Mouse (Mus musculus) left cerebral cortex, postnatal 36 days (tissue): ENCODE data around the gene Setd2. TPM values are rescaled to one million over a fixed set of nuclear protein-coding genes. Genes with fewer than 3 reads are reported as not detected.
A peak's percentile ranks its signal among the peaks of the same experiment; 100 is the strongest.

Source experiments
- DNase-seq, 2 experiments: peaks; one replicate each; pipeline ENCODE4 v3.0.0; 2021 to 2022; ENCODE audit warnings: low spot score in 2 of 2, mixed read lengths in 1 of 2
- intact Hi-C: fragments of 180-260 bp; cut with DNase I; formaldehyde crosslinking; loops from one replicate; pipeline ENCODE4 v1.15.1; 2025
- total RNA-seq, 2 experiments: library from RNA; stranded (reverse); gene quantifications; 2 replicates each; pipeline ENCODE4 v1.2.3; 2021

The Setd2 gene
- total RNA-seq: 10 to 100 TPM; 66.6 to 81.9 TPM

GRCm38 (mm10) chr9:110532538-110533291 is at the start of gene Setd2:
TSS of gene Setd2 (plus strand) at chr9:110532597.
- DNase-seq: peak; percentile 75 to 78
- intact Hi-C loops: loop anchor here (1.0 to 5.0 kb wide), 2 partner anchors 56 to 120 kb away; partner anchors contain the start of genes Kif9 and Klhl18

GRCm38 (mm10) chr9:110488841-110489240 is 43.6 kb upstream of the Setd2 start:
- intact Hi-C loops: no loop called here
- DNase-seq: no peak

GRCm38 (mm10) chr9:110490913-110491312 is 41.5 kb upstream of the Setd2 start:
- DNase-seq: no peak
- intact Hi-C loops: no loop called here

- intact Hi-C loops: no loop called here
- DNase-seq: no peak
Measured at GRCm38 (mm10) chr9:110525737-110526136, 6.7 kb upstream of the Setd2 start.

GRCm38 (mm10) chr9:110529002-110529737 is 3.2 kb upstream of the Setd2 start:
- no peak for DNase-seq

GRCm38 (mm10) chr9:110530650-110531049 is 1.7 kb upstream of the Setd2 start:
- intact Hi-C loops: loop anchor here (5.0 kb wide), 1 partner anchor 118 kb away; no protein-coding TSS in a partner anchor
- no peak for DNase-seq

More at GRCm38 (mm10) chr9:110529002-110529737, 3.2 kb upstream of the Setd2 start:
- intact Hi-C loops: no loop called here

GRCm38 (mm10) chr9:110531151-110531791 is 1.1 kb upstream of the Setd2 start:
- DNase-seq: no peak
- intact Hi-C loops: loop anchor here (5.0 kb wide), 1 partner anchor 119 kb away; no protein-coding TSS in a partner anchor

- peak; percentile 91 for DNase-seq
- intact Hi-C loops: loop anchor here (1.0 to 5.0 kb wide), 2 partner anchors 56 to 120 kb away; partner anchors contain the start of genes Kif9 and Klhl18
Measured at GRCm38 (mm10) chr9:110531914-110532489, 395 bp upstream of the Setd2 start.

GRCm38 (mm10) chr9:110533645-110534044 is 1.2 kb downstream of the Setd2 start:
- no peak for DNase-seq
- intact Hi-C loops: loop anchor here (5.0 kb wide), 1 partner anchor 121 kb away; no protein-coding TSS in a partner anchor

GRCm38 (mm10) chr9:110535114-110535513 is 2.7 kb downstream of the Setd2 start:
- no peak for DNase-seq
- intact Hi-C loops: no loop called here

GRCm38 (mm10) chr9:110536636-110537035 is 4.2 kb downstream of the Setd2 start:
- intact Hi-C loops: no loop called here
- DNase-seq: no peak

GRCm38 (mm10) chr9:110538511-110538910 is 6.1 kb downstream of the Setd2 start:
- DNase-seq: no peak
- intact Hi-C loops: no loop called here

GRCm38 (mm10) chr9:110541988-110542387 is 9.6 kb downstream of the Setd2 start:
- no peak for DNase-seq
- intact Hi-C loops: no loop called here

- intact Hi-C loops: no loop called here
- DNase-seq: no peak
Measured at GRCm38 (mm10) chr9:110548261-110548660, 15.9 kb downstream of the Setd2 start.

- no peak for DNase-seq
- intact Hi-C loops: no loop called here
Measured at GRCm38 (mm10) chr9:110568309-110568708, 35.9 kb downstream of the Setd2 start.

- intact Hi-C loops: no loop called here
- DNase-seq: no peak
Measured at GRCm38 (mm10) chr9:110582161-110582560, 49.8 kb downstream of the Setd2 start.

- intact Hi-C loops: no loop called here
- no peak for DNase-seq
Measured at GRCm38 (mm10) chr9:110583521-110583920, 51.1 kb downstream of the Setd2 start.

GRCm38 (mm10) chr9:110611471-110611870 is 79.1 kb downstream of the Setd2 start:
- DNase-seq: no peak
- intact Hi-C loops: no loop called here

GRCm38 (mm10) chr9:110617081-110617480 is 84.7 kb downstream of the Setd2 start:
- no peak for DNase-seq
- intact Hi-C loops: no loop called here

- intact Hi-C loops: no loop called here
- DNase-seq: no peak
Measured at GRCm38 (mm10) chr9:110620180-110620579, 87.8 kb downstream of the Setd2 start.
